8 mouse cellular contexts compared by ENCODE assay signal in the genomic region with DNA sequence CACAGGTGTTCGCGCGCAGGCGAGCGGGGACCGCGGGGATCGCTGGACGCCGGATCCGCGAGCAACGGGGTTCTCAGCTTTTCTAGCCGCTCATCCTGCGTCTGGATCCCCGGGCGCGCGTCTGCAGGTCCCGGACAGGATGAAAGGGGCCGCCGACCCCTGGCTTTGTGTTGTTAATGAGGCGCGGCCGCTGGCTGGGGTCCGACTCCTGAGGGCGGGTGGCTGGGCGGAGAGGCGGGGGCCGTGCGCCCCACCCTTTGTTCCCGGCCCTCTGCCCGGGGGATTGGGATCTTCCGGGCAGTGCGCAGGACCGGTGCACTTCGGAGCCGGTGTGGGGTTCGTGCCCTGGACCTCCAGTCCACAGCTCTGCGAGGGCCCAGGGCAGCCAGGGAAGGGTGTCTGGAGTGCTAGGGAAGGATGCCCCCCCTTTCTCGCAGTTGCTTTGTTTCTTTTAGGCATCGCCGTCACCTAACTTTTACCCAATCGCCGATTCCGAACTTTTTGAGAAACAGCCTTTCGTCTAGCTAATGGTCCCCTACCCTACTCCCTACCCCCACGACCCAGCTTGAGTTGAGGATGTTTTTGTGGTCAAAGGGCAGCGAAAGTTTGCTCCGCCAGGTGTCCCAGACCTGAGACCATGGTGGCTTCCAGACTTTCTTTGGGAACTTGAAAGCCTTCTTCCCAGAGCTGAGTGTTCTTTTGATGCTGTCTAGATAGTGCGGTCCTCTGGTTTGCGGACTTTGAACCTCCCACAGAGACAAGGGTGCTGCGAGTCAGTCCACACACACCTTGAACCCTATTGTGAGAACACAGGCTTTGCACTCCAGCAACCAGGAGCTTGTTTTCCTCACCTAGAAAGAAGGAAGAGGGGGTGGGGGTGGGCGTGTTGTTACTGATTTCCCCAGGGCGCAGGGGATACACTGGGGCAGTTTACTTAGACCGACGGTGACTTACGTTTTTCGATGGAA. TPM values are rescaled to one million over a fixed set of nuclear protein-coding genes. Genes with fewer than 3 reads are reported as not detected.
DNase-seq lines count a peak whose midpoint lies in the region; ATAC-seq and TF ChIP-seq lines count a peak whose summit lies in the region.

No protein-coding gene starts in this region.

- peak; percentile 49 for ATAC-seq in kidney, embryonic 16.5 days (ENCODE audit: low FRiP score, low TSS enrichment)
- peak; percentile 20; the same call in 1 of the 2 replicates for ATAC-seq in stomach, embryonic 15.5 days (ENCODE audit: insufficient read depth, low FRiP score, low read depth)

- no peak for TF ChIP-seq CTCF in spleen, adult 2 months (IDR thresholded peaks at IDR 0.05; ENCODE audit: extremely low read depth, insufficient read depth, insufficient read length, insufficient replicate concordance)

- no peaks in the 10 kb centered on the region for H3K36me3 ChIP-seq in spleen, adult 2 months (ENCODE audit: control insufficient read depth, insufficient read depth, low read length)
- no peaks in the 10 kb centered on the region for H3K36me3 ChIP-seq in kidney, embryonic 16.5 days (ENCODE audit: insufficient read depth, low read length)
- no peaks in the 10 kb centered on the region for H3K36me3 ChIP-seq in stomach, embryonic 15.5 days

- peaks cover 15% of the 10 kb centered on the region for H3K4me1 ChIP-seq in spleen, adult 2 months (ENCODE audit: control insufficient read depth, insufficient read depth, insufficient read length)
- H3K4me1 ChIP-seq in kidney, embryonic 16.5 days (ENCODE audit: insufficient read depth, low read length) = peaks cover 40% of the 10 kb centered on the region
- H3K4me1 ChIP-seq in stomach, embryonic 15.5 days = peaks cover 23% of the 10 kb centered on the region

- H3K27me3 ChIP-seq in spleen, adult 2 months (ENCODE audit: control insufficient read depth, insufficient read depth, low read length) = peaks cover 8% of the 10 kb centered on the region
- 0 out of 2 replicates have a peak, but pooled peaks cover 2% of the 10 kb centered on the region for H3K27me3 ChIP-seq in kidney, embryonic 16.5 days (ENCODE audit: insufficient read depth, low read length)
- no peaks in the 10 kb centered on the region for H3K27me3 ChIP-seq in stomach, embryonic 15.5 days (replicated peaks)

- H3K4me2 ChIP-seq in kidney, embryonic 16.5 days (replicated peaks; ENCODE audit: low read depth, low read length) = peak overlapping the region; percentile 90
- peak overlapping the region; percentile 96 for H3K4me2 ChIP-seq in stomach, embryonic 15.5 days

- H3K9me3 ChIP-seq in kidney, embryonic 16.5 days (ENCODE audit: low read length) = no peaks in the 10 kb centered on the region
- no peaks in the 10 kb centered on the region for H3K9me3 ChIP-seq in stomach, embryonic 15.5 days

- no peak for DNase-seq in spleen, adult 2 months (ENCODE audit: low read depth in 1 of 2, low spot score in 2 of 2)
- no peak for DNase-seq in spleen, postnatal 10 days (ENCODE audit: low spot score in 2 of 2)
- peak; percentile 77 for DNase-seq in embryo, embryonic 10.5 days (ENCODE audit: low spot score)
- DNase-seq in heart, adult 9 months (ENCODE audit: low spot score in 2 of 2) = peak; percentile 21 to 40
- DNase-seq in lung, postnatal 25 days (ENCODE audit: low spot score) = peak; percentile 35
- DNase-seq in cerebellum, postnatal 25 days = no peak

- no peak for TF ChIP-seq POLR2A in spleen, adult 2 months (IDR thresholded peaks at IDR 0.05; ENCODE audit: low read depth, low read length)

- H3K27ac ChIP-seq in spleen, adult 2 months (ENCODE audit: insufficient read depth, low read length) = no peak overlapping the region
- H3K27ac ChIP-seq in kidney, embryonic 16.5 days (ENCODE audit: low read length) = peak overlapping the region; percentile 90
- peak overlapping the region; percentile 83 for H3K27ac ChIP-seq in stomach, embryonic 15.5 days

- H3K9ac ChIP-seq in kidney, embryonic 16.5 days (replicated peaks; ENCODE audit: low read length) = peak overlapping the region; percentile 85
- peak overlapping the region; percentile 78 for H3K9ac ChIP-seq in stomach, embryonic 15.5 days

- H3K4me3 ChIP-seq in spleen, adult 2 months (ENCODE audit: extremely low read depth, insufficient read depth, insufficient read length) = peak overlapping the region; percentile 60
- H3K4me3 ChIP-seq in kidney, embryonic 16.5 days (ENCODE audit: low read length) = peak overlapping the region; percentile 94
- peak overlapping the region; percentile 97 for H3K4me3 ChIP-seq in stomach, embryonic 15.5 days (replicated peaks)

- WGBS in spleen, adult 2 months = 2% methylated on average over 57 of the region's 59 CpGs
- under 1% methylated on average over 59 of the region's 59 CpGs for WGBS in kidney, embryonic 16.5 days
- WGBS in stomach, embryonic 15.5 days = 1% methylated on average over 59 of the region's 59 CpGs

RNA-seq across cellular contexts. Expression of a gene that starts 0.8 kb away (rescaled TPM):
- 0.99 and 1.0 TPM in 2 replicates for polyA plus RNA-seq in spleen, adult 2 months (2012; rRNA removed)
- 5.4 and 6.3 TPM in 2 replicates for polyA plus RNA-seq in kidney, embryonic 16.5 days (2015; fragmentation: Nextera tagmentation; extraction: Ambion mirVana)
- 3.0 and 3.2 TPM in 2 replicates for polyA plus RNA-seq in stomach, embryonic 15.5 days (2015; fragmentation: Nextera tagmentation; extraction: Ambion mirVana)

RNA-seq across cellular contexts. Expression of a gene that starts 45.3 kb away (rescaled TPM):
- 0.09 TPM in 1 of 2 replicates, not detected in the other for polyA plus RNA-seq in spleen, adult 2 months (2012; rRNA removed)
- 0.65 and 0.90 TPM in 2 replicates for polyA plus RNA-seq in kidney, embryonic 16.5 days (2015; fragmentation: Nextera tagmentation; extraction: Ambion mirVana)
- polyA plus RNA-seq in stomach, embryonic 15.5 days (2015; fragmentation: Nextera tagmentation; extraction: Ambion mirVana) = 0.54 and 0.90 TPM in 2 replicates

Comparison
In these comparisons a context has a peak if more than half of its experiments do, and no peak if none do; other contexts are left out.
1. DNase-seq: peak in embryo, embryonic 10.5 days (single experiment), heart, adult 9 months (2 of 2) and lung, postnatal 25 days (single experiment); none in spleen, adult 2 months (0 of 2), spleen, postnatal 10 days (0 of 2) and cerebellum, postnatal 25 days (0 of 2).
2. Peak in every context shown above with its lines, with median percentiles within 50 percentile points of each other: H3K4me3 ChIP-seq.